Mouse (Mus musculus) CH12.LX (cell line): Measurements from ENCODE around the gene Ccdc84. TPM values are rescaled to one million over a fixed set of nuclear protein-coding genes. Genes with fewer than 3 reads are reported as not detected.

Experiments
- DNase-seq: peaks from one replicate; pipeline ENCODE4 v3.0.0-alpha.2; 2013; ENCODE audit errors: extremely low read depth
- H3K27ac ChIP-seq: 2 replicates; pipeline ENCODE4 v1.5.1; 2012; ENCODE audit warnings: low read depth, mild to moderate bottlenecking, control low read depth, moderate library complexity; ENCODE audit not compliant: insufficient read depth
- H3K27me3 ChIP-seq: replicated peaks from 2 replicates; pipeline ENCODE3; 2012; ENCODE audit warnings: inconsistent platforms
- H3K36me3 ChIP-seq, 2 experiments: replicated peaks in 1 of 2; 2 replicates each; pipeline versions ENCODE3 to v1.6.1; 2012; ENCODE audit warnings: inconsistent platforms in 1 of 2, low read length in 1 of 2, mild to moderate bottlenecking in 1 of 2, mixed read lengths in 1 of 2, moderate library complexity in 1 of 2; ENCODE audit not compliant: control insufficient read depth in 1 of 2, insufficient read depth in 1 of 2
- H3K4me1 ChIP-seq, 2 experiments: 2 replicates each; pipeline ENCODE4 v1.6.1; 2012; ENCODE audit warnings: inconsistent platforms in 1 of 2, moderate library complexity in 1 of 2; ENCODE audit not compliant: insufficient read depth in 2 of 2, control insufficient read depth in 1 of 2
- H3K4me2 ChIP-seq: 2 replicates; pipeline ENCODE4 v1.6.1; 2012; ENCODE audit warnings: low read depth, mild to moderate bottlenecking, control low read depth; ENCODE audit not compliant: poor library complexity, insufficient read depth, severe bottlenecking
- H3K4me3 ChIP-seq, 3 experiments: fragments of 150-350 bp in 1 of 3; sonication (generic) in 1 of 3; replicated peaks in 1 of 3; 2 replicates each; pipeline versions ENCODE3 to v1.5.1; 2011 to 2012; ENCODE audit warnings: low read depth in 2 of 3, low read length in 2 of 3, mild to moderate bottlenecking in 2 of 3, moderate library complexity in 2 of 3, control low read depth in 1 of 3, improper control_type of control experiment in 1 of 3, inconsistent platforms in 1 of 3, mixed read lengths in 1 of 3; ENCODE audit not compliant: poor library complexity in 1 of 3
- H3K79me2 ChIP-seq: replicated peaks from 2 replicates; pipeline ENCODE4 v1.6.1; 2012; ENCODE audit warnings: mild to moderate bottlenecking, moderate library complexity; ENCODE audit not compliant: control insufficient read depth, poor library complexity, insufficient read depth, severe bottlenecking; ENCODE audit errors: extremely low read depth
- H3K9ac ChIP-seq: 2 replicates; pipeline ENCODE4 v1.6.1; 2012; ENCODE audit warnings: low read depth, mild to moderate bottlenecking, control low read depth, moderate library complexity; ENCODE audit not compliant: insufficient read depth
- H3K9me3 ChIP-seq: replicated peaks from 2 replicates; pipeline ENCODE3; 2012; ENCODE audit warnings: low read length, inconsistent platforms, mixed read lengths
- BHLHE40 ChIP-seq: IDR thresholded peaks from 2 replicates; pipeline ENCODE4 v1.6.1; 2011; ENCODE audit warnings: mild to moderate bottlenecking, low read depth, low read length, improper control_type of control experiment
- CTCF ChIP-seq, 2 experiments: IDR thresholded peaks in 1 of 2; conservative IDR thresholded peaks in 1 of 2; 2 replicates each; pipeline ENCODE4 v1.5.1; 2011 to 2012; ENCODE audit warnings: low read depth in 2 of 2, low read length in 2 of 2, improper control_type of control experiment in 1 of 2, inconsistent platforms in 1 of 2, mild to moderate bottlenecking in 1 of 2, moderate library complexity in 1 of 2
- E2F4 ChIP-seq: IDR thresholded peaks from 2 replicates; pipeline ENCODE4 v1.6.1; 2011; ENCODE audit warnings: low read depth, low read length, improper control_type of control experiment; ENCODE audit not compliant: insufficient replicate concordance
- ELF1 ChIP-seq: IDR thresholded peaks from 2 replicates; pipeline ENCODE4 v1.6.1; 2014; ENCODE audit warnings: low read depth, mild to moderate bottlenecking, inconsistent platforms, low read length, improper control_type of control experiment
- EP300 ChIP-seq: IDR thresholded peaks from 2 replicates; pipeline ENCODE4 v1.6.1; 2011; ENCODE audit warnings: low read length, improper control_type of control experiment
- GABPA ChIP-seq: IDR thresholded peaks from 2 replicates; pipeline ENCODE4 v1.6.1; 2012; ENCODE audit warnings: low read depth, low read length, improper control_type of control experiment, inconsistent platforms; ENCODE audit not compliant: insufficient replicate concordance
- HCFC1 ChIP-seq: IDR thresholded peaks from 2 replicates; pipeline ENCODE4 v1.6.1; 2012; ENCODE audit warnings: low read depth, mild to moderate bottlenecking, inconsistent platforms, low read length, improper control_type of control experiment
- JUN ChIP-seq: IDR thresholded peaks from 2 replicates; pipeline ENCODE4 v1.6.1; 2011; ENCODE audit warnings: low read depth, mild to moderate bottlenecking, low read length, improper control_type of control experiment, moderate library complexity; ENCODE audit not compliant: insufficient read depth
- JUND ChIP-seq: conservative IDR thresholded peaks from 2 replicates; pipeline ENCODE4 v1.6.1; 2011; ENCODE audit warnings: low read depth, low read length, improper control_type of control experiment
- KAT2A ChIP-seq: IDR thresholded peaks from 2 replicates; pipeline ENCODE4 v1.6.1; 2012; ENCODE audit warnings: low read length, improper control_type of control experiment, inconsistent platforms; ENCODE audit not compliant: insufficient replicate concordance
- MAFK ChIP-seq: IDR thresholded peaks from 2 replicates; pipeline ENCODE4 v1.6.1; 2011; ENCODE audit warnings: low read length, improper control_type of control experiment; ENCODE audit not compliant: insufficient replicate concordance
- MAX ChIP-seq: IDR thresholded peaks from 2 replicates; pipeline ENCODE4 v1.6.1; 2011; ENCODE audit warnings: low read length, improper control_type of control experiment
- NELFE ChIP-seq: IDR thresholded peaks from 2 replicates; pipeline ENCODE4 v1.6.1; 2011; ENCODE audit warnings: low read depth, low read length, improper control_type of control experiment
- NRF1 ChIP-seq: IDR thresholded peaks from 2 replicates; pipeline ENCODE4 v1.6.1; 2014; ENCODE audit warnings: low read depth, mild to moderate bottlenecking, inconsistent platforms, low read length, improper control_type of control experiment, moderate library complexity
- PAX5 ChIP-seq: IDR thresholded peaks from 2 replicates; pipeline ENCODE4 v1.6.1; 2012; ENCODE audit warnings: low read length, inconsistent platforms, mixed read lengths
- POLR2A ChIP-seq: IDR thresholded peaks from 2 replicates; pipeline ENCODE4 v1.6.1; 2011; ENCODE audit warnings: low read depth, mild to moderate bottlenecking, improper control_type of control experiment, low read length
- POLR2AphosphoS2 ChIP-seq: IDR thresholded peaks from 2 replicates; pipeline ENCODE4 v1.6.1; 2011; ENCODE audit warnings: low read depth, low read length, improper control_type of control experiment
- RAD21 ChIP-seq: IDR thresholded peaks from 2 replicates; pipeline ENCODE4 v1.6.1; 2011; ENCODE audit warnings: low read depth, mild to moderate bottlenecking, low read length, improper control_type of control experiment, moderate library complexity
- RCOR1 ChIP-seq: conservative IDR thresholded peaks from 2 replicates; pipeline ENCODE4 v1.6.1; 2012; ENCODE audit warnings: low read depth, mild to moderate bottlenecking, inconsistent platforms, low read length, improper control_type of control experiment
- SIN3A ChIP-seq: IDR thresholded peaks from 2 replicates; pipeline ENCODE4 v1.6.1; 2012; ENCODE audit warnings: low read length, improper control_type of control experiment, inconsistent platforms
- SMC3 ChIP-seq: IDR thresholded peaks from 2 replicates; pipeline ENCODE4 v1.6.1; 2011; ENCODE audit warnings: low read depth, low read length, improper control_type of control experiment
- TBP ChIP-seq: conservative IDR thresholded peaks from 2 replicates; pipeline ENCODE4 v1.6.1; 2011; ENCODE audit warnings: low read depth, low read length, improper control_type of control experiment
- TCF12 ChIP-seq: IDR thresholded peaks from 2 replicates; pipeline ENCODE4 v1.6.1; 2014; ENCODE audit warnings: low read depth, mild to moderate bottlenecking, inconsistent platforms, low read length, improper control_type of control experiment
- USF1 ChIP-seq: IDR thresholded peaks from 2 replicates; pipeline ENCODE4 v1.6.1; 2014; ENCODE audit warnings: low read depth, mild to moderate bottlenecking, inconsistent platforms, low read length, improper control_type of control experiment
- USF2 ChIP-seq: conservative IDR thresholded peaks from 2 replicates; pipeline ENCODE4 v1.6.1; 2011; ENCODE audit warnings: low read depth, low read length, improper control_type of control experiment
- ZKSCAN1 ChIP-seq: IDR thresholded peaks from 2 replicates; pipeline ENCODE4 v1.6.1; 2012; ENCODE audit warnings: low read depth, inconsistent platforms, low read length, improper control_type of control experiment, borderline replicate concordance
- ZNF384 ChIP-seq: IDR thresholded peaks from 2 replicates; pipeline ENCODE4 v1.6.1; 2012; ENCODE audit warnings: low read depth, low read length, improper control_type of control experiment, inconsistent platforms
- dilution Hi-C: fragments of 300-500 bp; cut with MboI; formaldehyde crosslinking; loops from 2 replicates; pipeline ENCODE4 v1.14.3; 2020; ENCODE audit warnings: low sequenced_read_pairs; ENCODE audit not compliant: extremely low pct_unique_long_range_greater_than_20kb, extremely low pct_ligation_motif_present
- in situ Hi-C: fragments of 300-500 bp; cut with MboI; formaldehyde crosslinking; loops from 3 replicates; pipeline ENCODE4 v1.14.3; 2019; ENCODE audit warnings: low sequenced_read_pairs, low pct_ligation_motif_present, low pct_unique_long_range_greater_than_20kb, mixed read lengths
- polyA plus RNA-seq: library from polyadenylated mRNA; unstranded; fragments of >175 nt; gene quantifications from 2 replicates; pipeline ENCODE4 v1.2.1, GENCODE M21; 2012; ENCODE audit warnings: low read depth; ENCODE audit not compliant: insufficient read length
- total RNA-seq, 2 experiments: library from RNA; depleted of rRNA; stranded (reverse); fragments of 300-350 nt in 1 of 2; fragments of >200 nt in 1 of 2; gene quantifications; 2 replicates each; pipeline ENCODE4 v1.2.3; 2012 to 2014

Ccdc84 gene
- total and polyA plus RNA-seq, 3 experiments: 18.3 to 25.4 (median 21.7) TPM

GRCm38 (mm10) chr9:44406906-44407751, 11.2 kb downstream of the Ccdc84 start, which contains the start of the genes Rps25 and Trappc4 (continued):
- TF ChIP-seq NRF1: peak; percentile 87
- peak; percentile 81 for TF ChIP-seq SIN3A
- TF ChIP-seq POLR2AphosphoS2: peak; percentile 64; the same call in 1 of the 2 replicates
- no peak for TF ChIP-seq CTCF (conservative IDR thresholded peaks at IDR 0.05 in 1 of 2, IDR thresholded peaks at IDR 0.05 in 1 of 2; ENCODE audit: low read depth in 2 of 2, low read length in 2 of 2)
- no peak for TF ChIP-seq PAX5
- no peak for TF ChIP-seq ZKSCAN1
- TF ChIP-seq TCF12: peak; percentile 66
- no peak for TF ChIP-seq JUN
- no peak for TF ChIP-seq JUND
- TF ChIP-seq KAT2A: peak; percentile 92; the same call in 1 of the 2 replicates
- TF ChIP-seq E2F4: 0 out of 2 replicates have a peak, but pooled peaks have one; percentile 24
- TF ChIP-seq ELF1: peak; percentile 84
- TF ChIP-seq, all 38 proteins: peak for 21

GRCm38 (mm10) chr9:44405011-44405410, 13.4 kb downstream of the Ccdc84 start:
- no peaks in the 10 kb centered on the region for H3K9me3 ChIP-seq
- TF ChIP-seq MAFK (no peak), ZNF384 (no peak), POLR2A (no peak), HCFC1 (no peak), BHLHE40 (no peak)
- TF ChIP-seq, all 38 proteins: peak for 0
- Histone ChIP-seq H3K79me2 (peaks cover 35% of the 10 kb centered on the region), H3K9ac (no peak overlapping the region), H3K4me2 (no peak overlapping the region), H3K4me1 (peaks cover 19 to 56% of the 10 kb centered on the region in 2 experiments), H3K36me3 (peaks cover 57 to 71% of the 10 kb centered on the region in 2 experiments), H3K4me3 (no peak overlapping the region), H3K27me3 (no peaks in the 10 kb centered on the region), H3K27ac (no peak overlapping the region)
- in situ Hi-C loops (no loop called here), dilution Hi-C loops (no loop called here)
- DNase-seq: no peak

- DNase-seq: no peak
- no peak overlapping the region for H3K27ac ChIP-seq
- no peaks in the 10 kb centered on the region for H3K9me3 ChIP-seq
- no peak overlapping the region for H3K4me3 ChIP-seq
- no peaks in the 10 kb centered on the region for H3K27me3 ChIP-seq
- H3K9ac ChIP-seq: no peak overlapping the region
- in situ Hi-C loops: no loop called here
- TF ChIP-seq ELF1: no peak
- no peak for TF ChIP-seq MAX
- no peak for TF ChIP-seq CTCF (conservative IDR thresholded peaks at IDR 0.05 in 1 of 2, IDR thresholded peaks at IDR 0.05 in 1 of 2; ENCODE audit: low read depth in 2 of 2, low read length in 2 of 2)
- TF ChIP-seq USF1: no peak
- no peak for TF ChIP-seq ZKSCAN1
- no peak for TF ChIP-seq NELFE
- no peak for TF ChIP-seq POLR2A
- no peak for TF ChIP-seq ZNF384
- no peak for TF ChIP-seq GABPA
- TF ChIP-seq KAT2A: no peak
- TF ChIP-seq E2F4: no peak
- TF ChIP-seq RCOR1: no peak
- TF ChIP-seq TBP: no peak
- TF ChIP-seq SMC3: no peak
- no peak for TF ChIP-seq BHLHE40
- no peak for TF ChIP-seq RAD21
- no peak for TF ChIP-seq EP300
- no peak for TF ChIP-seq USF2
- H3K79me2 ChIP-seq: peaks cover 7% of the 10 kb centered on the region
- H3K4me2 ChIP-seq: no peak overlapping the region
- dilution Hi-C loops: no loop called here
- peaks cover 48 to 75% of the 10 kb centered on the region in 2 experiments for H3K36me3 ChIP-seq
- peaks cover 15 to 78% of the 10 kb centered on the region in 2 experiments for H3K4me1 ChIP-seq
Observed at GRCm38 (mm10) chr9:44401081-44401480, 17.3 kb downstream of the Ccdc84 start.
